Mouse (Mus musculus): ENCODE results near the gene Gpr62.

Gene Gpr62

GRCm38 (mm10) chr9:106420608-106421007, 45.1 kb downstream of the Gpr62 start:
- DNase-seq: no peak

DNA sequence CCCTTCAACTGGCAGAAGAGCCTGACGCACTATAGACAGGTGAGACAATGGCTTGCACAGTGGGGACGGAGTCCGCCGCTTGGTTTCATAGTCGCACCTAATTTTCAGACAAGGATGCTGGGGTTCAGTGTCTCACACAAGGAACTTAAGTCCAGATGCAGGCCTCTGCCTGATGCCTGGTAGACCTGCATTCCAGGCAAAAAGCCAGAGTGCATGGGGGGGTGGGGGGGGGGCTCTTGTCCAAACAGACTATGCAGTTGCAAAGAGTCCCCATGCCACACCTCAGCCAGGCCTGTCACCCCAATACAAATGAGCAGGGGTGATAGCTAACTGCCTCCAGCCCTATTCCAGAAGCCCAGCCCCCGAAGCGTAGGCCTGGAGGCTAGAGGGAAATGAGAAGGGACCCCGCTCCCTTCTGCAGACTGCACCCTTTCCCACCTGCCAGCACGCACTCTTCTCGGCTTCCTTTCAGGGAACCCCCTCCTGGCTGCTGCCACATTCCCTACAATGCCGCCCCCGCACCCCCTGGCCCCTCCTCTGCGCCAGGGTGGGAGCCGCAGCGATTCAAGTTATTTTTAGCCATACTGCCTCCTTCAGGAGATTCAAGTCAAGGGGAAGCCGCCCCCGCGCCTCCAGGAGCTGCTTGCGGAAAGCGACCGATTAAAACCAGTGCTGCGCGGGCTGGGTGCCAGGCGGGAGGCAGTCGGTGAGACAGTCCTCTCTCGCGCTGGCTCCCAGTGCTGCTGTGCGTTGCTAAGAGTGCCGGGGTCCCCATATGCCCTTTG, 47.7 kb downstream of the Gpr62 start:
- peak; percentile 90 to 92 for DNase-seq

GRCm38 (mm10) chr9:106416826-106417225, 48.9 kb downstream of the Gpr62 start:
- DNase-seq: no peak

All from cerebellum, postnatal 14 days (tissue).